Mouse (Mus musculus) frontal cortex, postnatal 10 days (tissue): ENCODE data around the gene Hist1h3d.

Experiments
- DNase-seq, 2 experiments: peaks; one replicate each; pipeline ENCODE4 v3.0.0; 2022; ENCODE audit warnings: low spot score in 2 of 2, mixed read lengths in 1 of 2

Hist1h3d gene

DNA sequence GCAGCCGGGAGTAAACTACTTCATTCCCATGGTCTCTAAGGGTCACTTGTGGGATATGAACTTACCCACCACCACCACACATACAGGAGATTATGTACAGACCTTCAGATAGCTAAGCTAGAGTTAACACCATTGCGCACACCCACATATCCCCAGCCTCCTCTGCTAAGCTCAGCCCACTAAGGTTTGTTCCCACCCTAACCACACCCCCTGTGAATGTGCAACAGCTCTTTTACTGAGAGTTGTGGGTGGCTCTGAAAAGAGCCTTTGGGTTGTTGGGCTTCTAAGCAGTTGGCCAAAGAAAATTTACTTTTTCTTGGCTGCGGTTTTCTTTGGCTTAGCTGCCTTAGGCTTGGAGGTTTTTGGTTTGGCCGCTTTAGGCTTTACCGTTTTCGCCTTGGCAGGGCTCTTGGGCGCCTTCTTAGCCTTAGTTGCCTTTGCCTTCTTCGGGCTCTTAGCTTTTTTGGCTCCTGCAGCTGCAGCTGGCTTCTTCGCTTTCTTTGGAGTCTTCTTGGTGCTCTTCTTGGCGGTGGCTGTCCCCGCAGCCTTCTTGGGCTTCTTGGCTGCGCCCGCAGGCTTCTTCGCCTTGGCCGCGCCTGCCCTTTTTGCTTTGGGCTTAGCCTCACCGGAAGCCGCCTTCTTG, 46.1 kb downstream of the Hist1h3d start:
- DNase-seq, result peak; percentile 64 to 68

GRCm38 (mm10) chr13:23622175-23622671, 46.7 kb downstream of the Hist1h3d start, which contains the start of gene Hist1h1e:
Hist1h1e (minus strand) TSS chr13:23622558.
- peak; percentile 77 to 82 for DNase-seq

- no peak for DNase-seq
Observed at GRCm38 (mm10) chr13:23622861-23623450, 47.4 kb downstream of the Hist1h3d start.
